Mouse (Mus musculus) megakaryocyte-erythroid progenitor cell, adult 5-6 weeks (primary cell): ENCODE measurements around the gene Ddx42. TPM values are rescaled to one million over a fixed set of nuclear protein-coding genes. Genes with fewer than 3 reads are reported as not detected.

ENCODE experiments used
- ATAC-seq: replicated peaks from 2 replicates; pipeline ENCODE4 v1.8.0; 2016; ENCODE audit warnings: mild to moderate bottlenecking, inconsistent platforms; ENCODE audit not compliant: severe bottlenecking, poor library complexity, low FRiP score, low TSS enrichment
- total RNA-seq, 2 experiments: library from RNA; stranded (forward) in 1 of 2; stranded (reverse) in 1 of 2; fragments of 200-1000, 215-1000 nt in 1 of 2; fragments of >200 nt in 1 of 2; fragmentation: Nextera tagmentation in 1 of 2; gene quantifications; 2 replicates each; pipeline ENCODE4 v1.2.3; 2014 to 2017

The Ddx42 gene
- total RNA-seq (2014; fragmentation: Nextera tagmentation) (65.1 and 66.6 TPM in 2 replicates), total RNA-seq (2017) (82.7 and 126 TPM in 2 replicates)

DNA sequence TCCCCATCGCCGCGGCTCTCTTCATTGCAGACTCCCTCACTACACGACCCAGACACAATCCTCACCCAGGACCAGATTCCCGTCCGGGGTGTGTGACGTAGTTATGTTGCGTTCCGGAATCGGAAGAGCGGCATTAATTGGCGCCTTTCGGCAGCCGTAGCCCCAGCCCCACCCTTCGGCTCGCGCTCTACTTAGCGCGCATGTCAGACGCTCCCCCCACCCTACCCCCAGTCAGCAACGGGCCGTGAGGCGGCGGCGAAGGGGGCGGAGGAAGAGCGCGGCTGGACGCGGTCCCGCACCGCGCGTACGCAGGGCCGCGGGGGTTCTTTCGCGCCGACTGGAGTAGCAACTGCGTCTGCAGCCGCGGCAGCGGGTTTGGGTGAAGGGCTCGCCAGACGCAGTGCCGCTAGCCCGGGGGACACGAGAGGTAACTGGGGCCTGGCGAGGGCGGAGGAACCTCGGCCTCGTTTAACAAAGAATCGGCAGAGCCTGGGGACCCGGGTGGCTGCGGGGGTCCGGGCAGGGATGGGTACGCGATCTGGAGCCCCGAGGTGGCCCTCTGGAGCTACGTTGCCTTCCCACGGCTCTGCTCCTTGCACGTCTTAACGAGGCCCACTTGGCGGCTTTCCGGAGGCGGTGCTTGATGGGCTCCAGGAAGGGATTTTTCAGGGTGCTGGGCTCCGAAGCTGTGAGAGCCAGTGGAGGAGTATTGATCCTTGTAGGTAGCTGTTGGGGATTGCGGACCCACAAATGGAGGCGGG, at the start of gene Ddx42:
Gene Ddx42, plus strand, starts transcription at position 197 of the 761 bp plus-strand sequence.
- peak; percentile 82 for ATAC-seq

DNA sequence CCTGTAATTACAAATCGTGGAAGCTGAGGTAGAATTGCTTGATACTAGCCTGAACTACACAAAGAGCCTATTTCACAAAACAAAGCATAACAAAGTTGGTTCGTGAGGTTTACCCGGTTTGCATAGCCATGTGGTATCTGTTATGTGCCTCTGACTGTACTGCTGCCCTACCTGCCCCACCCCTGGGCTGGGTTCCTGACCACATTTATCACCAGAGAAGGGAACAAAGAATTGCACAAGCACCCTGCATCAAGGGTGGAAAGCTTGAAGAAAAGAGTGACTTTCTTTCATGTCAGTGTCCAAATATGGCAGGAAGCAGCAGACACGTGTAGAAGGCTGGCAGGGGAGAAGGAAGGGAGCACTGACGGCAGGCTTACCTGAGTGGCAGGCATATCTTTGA, 49.3 kb upstream of the Ddx42 start:
- peak; percentile 56 for ATAC-seq

DNA sequence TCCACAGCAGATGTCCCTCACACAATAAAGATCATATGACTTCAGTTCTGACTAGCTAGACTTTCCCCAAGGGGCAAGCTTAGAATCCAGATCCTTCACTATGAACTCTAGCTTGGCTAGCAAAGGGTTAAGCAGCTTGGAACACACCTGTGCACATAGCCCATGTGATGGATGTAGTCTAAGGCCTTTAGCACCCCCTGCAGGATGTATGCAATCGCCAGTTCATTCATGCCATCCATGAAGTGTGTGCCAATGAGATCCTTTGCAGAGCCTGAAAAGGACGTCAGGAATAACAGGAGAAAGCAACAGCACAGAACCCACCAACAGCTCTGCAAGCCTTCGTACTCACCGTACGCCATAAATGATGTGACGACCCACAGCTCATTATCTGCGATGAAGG, 45.9 kb upstream of the Ddx42 start:
- no peak for ATAC-seq

- ATAC-seq = no peak
These were observed 43.5 kb upstream of the Ddx42 start for GRCm38 (mm10) chr11:106173228-106173627.

- no peak for ATAC-seq
These were observed 42.4 kb upstream of the Ddx42 start for GRCm38 (mm10) chr11:106174372-106174771.

- ATAC-seq = no peak
These were observed 41.6 kb upstream of the Ddx42 start for GRCm38 (mm10) chr11:106175081-106175480.

- ATAC-seq = no peak
These were observed 40.4 kb upstream of the Ddx42 start for GRCm38 (mm10) chr11:106176372-106176771.

GRCm38 (mm10) chr11:106178036-106178782, 38.5 kb upstream of the Ddx42 start:
- peak; percentile 92 for ATAC-seq

- no peak for ATAC-seq
These were observed 36.8 kb upstream of the Ddx42 start for GRCm38 (mm10) chr11:106179711-106180448.

DNA sequence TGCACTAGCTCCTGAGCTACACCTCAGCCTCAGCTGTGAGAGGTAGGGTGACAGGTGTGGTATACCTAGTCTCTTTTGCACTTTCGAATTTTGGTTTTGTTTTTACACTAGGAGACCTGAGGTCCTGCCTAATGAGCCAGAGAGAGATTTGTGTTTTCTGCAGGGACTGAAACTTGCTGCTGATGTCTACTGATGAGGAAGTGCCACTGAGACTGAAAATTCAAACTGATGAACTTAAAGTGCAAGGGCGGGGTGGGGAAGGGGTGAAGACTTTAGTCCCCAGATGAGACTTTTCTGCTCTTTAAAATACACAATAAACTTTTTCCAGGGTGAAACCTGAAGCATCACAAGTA, 36.3 kb upstream of the Ddx42 start:
- ATAC-seq = no peak

DNA sequence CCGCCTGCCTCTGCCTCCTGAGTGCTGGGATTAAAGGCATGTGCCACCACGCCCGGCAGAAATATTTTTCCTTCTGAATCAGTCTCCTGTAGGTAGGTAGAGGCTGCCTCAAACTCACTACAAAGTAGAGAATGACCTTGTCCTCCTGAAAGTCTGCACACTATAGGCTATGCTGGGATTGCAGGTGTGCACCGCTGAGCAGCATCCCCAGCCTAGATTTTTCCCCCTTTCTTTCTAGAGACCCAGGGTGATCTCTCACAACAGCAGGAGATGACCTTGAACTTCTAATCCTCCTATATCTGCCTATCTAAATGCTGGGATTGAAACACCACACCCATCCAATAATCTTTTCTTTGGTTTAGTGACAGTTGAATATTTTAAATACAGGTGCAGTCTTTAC, 29.4 kb upstream of the Ddx42 start:
- no peak for ATAC-seq

DNA sequence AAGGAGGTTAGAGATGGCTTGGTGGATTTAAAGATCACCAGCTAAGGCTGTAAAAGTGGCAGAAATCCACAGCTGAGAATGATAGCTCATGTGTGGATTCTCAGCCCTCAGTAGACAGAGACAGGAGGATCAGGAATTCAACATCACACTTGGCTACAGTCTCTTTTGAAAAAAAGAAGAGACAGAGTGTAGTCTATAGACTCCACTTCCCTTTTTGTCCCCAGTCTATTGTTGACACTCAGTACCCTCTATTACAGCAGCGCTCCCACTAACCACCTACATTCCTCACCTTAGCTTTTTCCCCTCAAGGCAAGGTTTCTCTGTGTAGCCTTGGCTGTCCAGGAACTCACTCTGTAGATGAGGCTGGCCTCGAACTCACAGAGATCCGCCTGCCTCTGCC, 25.0 kb upstream of the Ddx42 start:
- no peak for ATAC-seq

DNA sequence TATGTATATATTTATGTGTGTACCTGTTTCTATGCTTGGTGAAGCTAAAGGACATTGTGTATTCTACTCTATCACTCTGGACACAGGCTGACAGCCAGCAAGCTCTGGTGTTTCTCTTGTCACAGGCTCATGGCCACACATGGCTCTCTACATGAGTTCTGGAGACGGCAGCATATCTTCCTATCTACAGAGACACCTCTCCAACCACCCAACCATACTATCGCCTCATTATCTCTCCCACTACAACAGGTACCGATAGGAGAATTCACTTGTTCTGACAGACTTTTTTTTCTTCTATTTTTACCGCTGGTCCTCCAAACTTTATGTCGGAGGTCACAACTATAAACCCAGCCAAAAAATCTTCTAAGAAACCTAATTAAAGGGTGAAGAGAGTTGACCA, 24.5 kb upstream of the Ddx42 start:
- ATAC-seq = 0 out of 2 replicates have a peak, but pooled peaks have one; percentile 16

GRCm38 (mm10) chr11:106192657-106193370, 23.9 kb upstream of the Ddx42 start:
- peak; percentile 48 for ATAC-seq

DNA sequence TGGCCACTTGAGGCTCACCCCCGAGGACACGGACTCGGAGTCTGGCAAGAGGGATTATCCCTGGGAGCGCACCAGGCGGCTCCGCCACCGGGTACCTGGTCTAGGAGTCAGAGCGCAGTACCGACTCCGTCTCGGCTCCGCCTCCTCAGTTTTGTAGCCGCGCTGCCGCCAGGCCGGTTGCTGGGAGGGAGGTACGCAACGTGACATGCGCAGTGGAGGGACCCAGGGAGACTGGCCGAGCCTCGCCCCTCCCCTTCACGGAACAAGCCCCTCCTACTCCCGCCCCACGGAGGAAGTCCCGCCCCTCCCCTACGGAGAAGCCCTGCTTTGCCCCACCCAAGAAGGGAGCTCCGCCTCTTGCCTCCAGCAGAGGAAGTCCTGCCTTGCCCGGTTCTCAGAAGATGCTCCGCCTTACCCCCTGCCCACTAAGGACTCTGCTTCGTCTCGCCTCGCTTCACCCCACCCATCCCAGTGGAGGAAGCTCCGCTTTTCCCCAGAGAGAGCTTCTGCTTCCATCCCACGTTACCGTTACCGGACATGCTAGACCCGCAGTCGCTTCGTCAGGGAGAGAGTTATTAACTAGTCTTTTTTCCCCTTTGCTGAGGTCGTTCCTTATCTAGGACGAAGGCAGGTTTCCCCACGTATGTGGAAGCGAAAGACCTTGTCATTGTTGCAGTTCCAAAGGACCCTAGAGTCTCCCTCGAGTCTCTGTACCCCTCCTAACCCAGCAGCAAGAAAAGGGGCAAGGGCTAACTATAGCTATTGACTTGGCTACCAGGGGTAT, 23.2 kb upstream of the Ddx42 start:
- ATAC-seq = peak; percentile 91

GRCm38 (mm10) chr11:106194155-106194541, 22.6 kb upstream of the Ddx42 start:
- no peak for ATAC-seq

DNA sequence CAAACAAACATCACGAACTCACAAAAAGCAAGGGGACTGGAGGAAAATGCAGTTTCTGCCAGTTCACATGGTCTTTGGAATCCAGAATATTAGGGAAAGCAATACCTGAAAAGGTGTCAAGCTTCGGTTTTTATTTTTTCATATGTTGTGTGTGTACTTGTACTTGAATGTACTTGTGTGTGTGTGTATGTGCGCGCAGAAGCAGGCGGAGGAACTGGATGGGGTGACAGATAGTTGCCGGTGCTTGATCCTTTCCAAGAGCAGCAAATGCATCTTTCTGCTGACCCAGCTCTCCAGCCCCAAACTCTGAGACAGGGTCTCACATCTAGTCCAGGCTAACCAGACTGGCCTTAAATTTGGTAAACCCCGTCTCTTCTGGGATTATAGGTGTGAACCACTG, 21.8 kb upstream of the Ddx42 start:
- no peak for ATAC-seq

GRCm38 (mm10) chr11:106195341-106195740, 21.4 kb upstream of the Ddx42 start:
- ATAC-seq = no peak

GRCm38 (mm10) chr11:106198277-106198676, 18.4 kb upstream of the Ddx42 start:
- ATAC-seq = no peak
